Mouse (Mus musculus): ENCODE results near the gene Trim65.

The Trim65 gene

GRCm38 (mm10) chr11:116110131-116110530 lies 20.8 kb downstream of the Trim65 start:
- no peak for DNase-seq (ENCODE audit: extremely low read depth, low read depth, low spot score)

GRCm38 (mm10) chr11:116109441-116110081 lies 21.4 kb downstream of the Trim65 start:
- no peak for DNase-seq (ENCODE audit: extremely low read depth, low read depth, low spot score)

GRCm38 (mm10) chr11:116108464-116109137 lies 22.3 kb downstream of the Trim65 start:
- no peak for DNase-seq (ENCODE audit: extremely low read depth, low read depth, low spot score)

- no peak for DNase-seq (ENCODE audit: extremely low read depth, low read depth, low spot score)
These were observed 23.1 kb downstream of the Trim65 start for GRCm38 (mm10) chr11:116107777-116108285.

- no peak for DNase-seq (ENCODE audit: extremely low read depth, low read depth, low spot score)
These were observed 23.8 kb downstream of the Trim65 start for GRCm38 (mm10) chr11:116106963-116107776.

- DNase-seq (ENCODE audit: extremely low read depth, low read depth, low spot score): no peak
These were observed 24.6 kb downstream of the Trim65 start for GRCm38 (mm10) chr11:116106154-116106962.

GRCm38 (mm10) chr11:116105065-116105464 lies 25.9 kb downstream of the Trim65 start:
- no peak for DNase-seq (ENCODE audit: extremely low read depth, low read depth, low spot score)

- no peak for DNase-seq (ENCODE audit: extremely low read depth, low read depth, low spot score)
These were observed 26.8 kb downstream of the Trim65 start for GRCm38 (mm10) chr11:116104006-116104646.

GRCm38 (mm10) chr11:116103572-116103971 lies 27.4 kb downstream of the Trim65 start:
- no peak for DNase-seq (ENCODE audit: extremely low read depth, low read depth, low spot score)

GRCm38 (mm10) chr11:116102472-116102871 lies 28.5 kb downstream of the Trim65 start:
- no peak for DNase-seq (ENCODE audit: extremely low read depth, low read depth, low spot score)

- no peak for DNase-seq (ENCODE audit: extremely low read depth, low read depth, low spot score)
These were observed 29.0 kb downstream of the Trim65 start for GRCm38 (mm10) chr11:116101931-116102381.

GRCm38 (mm10) chr11:116100839-116101238 lies 30.1 kb downstream of the Trim65 start:
- DNase-seq (ENCODE audit: extremely low read depth, low read depth, low spot score): no peak

GRCm38 (mm10) chr11:116100385-116100784 lies 30.5 kb downstream of the Trim65 start:
- no peak for DNase-seq (ENCODE audit: extremely low read depth, low read depth, low spot score)

- DNase-seq (ENCODE audit: extremely low read depth, low read depth, low spot score): no peak
These were observed 31.5 kb downstream of the Trim65 start for GRCm38 (mm10) chr11:116099462-116099861.

GRCm38 (mm10) chr11:116098711-116099460 lies 32.0 kb downstream of the Trim65 start:
- no peak for DNase-seq (ENCODE audit: extremely low read depth, low read depth, low spot score)

GRCm38 (mm10) chr11:116096213-116097108 lies 34.5 kb downstream of the Trim65 start:
- DNase-seq (ENCODE audit: extremely low read depth, low read depth, low spot score): no peak

GRCm38 (mm10) chr11:116095573-116095972 lies 35.4 kb downstream of the Trim65 start:
- no peak for DNase-seq (ENCODE audit: extremely low read depth, low read depth, low spot score)

- no peak for DNase-seq (ENCODE audit: extremely low read depth, low read depth, low spot score)
These were observed 37.0 kb downstream of the Trim65 start for GRCm38 (mm10) chr11:116093771-116094565.
